ENCODE assay signal across 9 mouse cellular contexts in the genomic region with DNA sequence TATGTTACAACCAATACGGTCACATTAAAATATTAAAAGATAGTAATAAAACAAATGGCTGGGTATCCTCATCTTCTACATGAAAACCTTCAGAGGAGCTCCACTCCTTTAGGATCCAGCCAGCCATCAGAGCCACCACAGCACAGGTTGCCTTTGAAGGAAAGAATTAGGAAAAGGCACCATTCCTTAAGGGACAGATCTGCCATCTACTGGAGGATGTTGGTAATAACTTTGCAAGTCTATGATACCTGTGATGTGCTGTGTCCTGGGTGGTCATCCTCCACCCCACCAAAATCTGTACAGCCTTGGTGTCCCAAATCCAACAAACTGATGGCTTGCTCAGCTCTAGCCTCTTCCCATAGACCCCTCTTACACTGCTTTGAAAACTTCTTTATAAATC.
DNase-seq lines count a peak whose midpoint lies in the region; ATAC-seq lines count a peak whose summit lies in the region.
"Had no signal": no experiment of that assay in that cellular context is flagged by ENCODE, and none has a peak within 500 bp of the region (broad histone marks: within the 10 kb centered on the region; RNA-seq: fewer than 3 reads in every experiment).

No protein-coding gene starts in this region.

- no peak overlapping the region for H3K27ac ChIP-seq in midbrain, embryonic 11.5 days (ENCODE audit: low read depth, low read length)
- no peak overlapping the region for H3K27ac ChIP-seq in midbrain, embryonic 10.5 days (replicated peaks)
- H3K27ac ChIP-seq: heart, embryonic 13.5 days had no signal

- WGBS in midbrain, embryonic 11.5 days = 80% methylated on average over 1 of the region's 1 CpGs
- 88% methylated on average over 1 of the region's 1 CpGs for WGBS in midbrain, embryonic 10.5 days

- H3K36me3 ChIP-seq in midbrain, embryonic 11.5 days (ENCODE audit: control insufficient read depth, insufficient read depth, low read length) = no peaks in the 10 kb centered on the region
- no peaks in the 10 kb centered on the region for H3K36me3 ChIP-seq in midbrain, embryonic 10.5 days
- H3K36me3 ChIP-seq: heart, embryonic 13.5 days had no signal

- intact Hi-C loops in heart, postnatal 25 days (cut with DNase I) = loop anchor here (10.0 kb wide), 1 partner anchor 141 kb away; no protein-coding TSS in a partner anchor

- no peak for DNase-seq in frontal cortex, postnatal 10 days (ENCODE audit: low spot score in 2 of 2)
- DNase-seq in midbrain, embryonic 11.5 days (ENCODE audit: low spot score, missing footprints) = no peak
- no peak for DNase-seq in midbrain, embryonic 10.5 days (ENCODE audit: low spot score)
- DNase-seq in forelimb bud, embryonic 11.5 days (ENCODE audit: low read depth, low spot score) = peak; percentile 37
- peak; percentile 65 for DNase-seq in retina, embryonic 14.5 days (ENCODE audit: low spot score)
- no peak for DNase-seq in adrenal gland, adult 2 months
- no peak for DNase-seq in heart, postnatal 25 days (ENCODE audit: low spot score)

- no peaks in the 10 kb centered on the region for H3K9me3 ChIP-seq in midbrain, embryonic 11.5 days (ENCODE audit: control insufficient read depth, low read length)
- no peaks in the 10 kb centered on the region for H3K9me3 ChIP-seq in midbrain, embryonic 10.5 days (replicated peaks)
- H3K9me3 ChIP-seq: heart, embryonic 13.5 days had no signal

- H3K4me1 ChIP-seq in midbrain, embryonic 11.5 days (ENCODE audit: control insufficient read depth, insufficient read depth, low read length) = no peaks in the 10 kb centered on the region
- H3K4me1 ChIP-seq in midbrain, embryonic 10.5 days = 0 out of 2 replicates have a peak, but pooled peaks cover 3% of the 10 kb centered on the region
- H3K4me1 ChIP-seq: heart, embryonic 13.5 days had no signal

- no peak overlapping the region for H3K4me3 ChIP-seq in midbrain, embryonic 11.5 days (ENCODE audit: low read depth, low read length)
- no peak overlapping the region for H3K4me3 ChIP-seq in midbrain, embryonic 10.5 days
- H3K4me3 ChIP-seq: heart, embryonic 13.5 days had no signal

- ATAC-seq in frontal cortex, adult (ENCODE audit: low TSS enrichment) = peak; percentile 83
- ATAC-seq in midbrain, embryonic 11.5 days (ENCODE audit: low FRiP score) = peak; percentile 49; the same call in 1 of the 2 replicates

- no peak overlapping the region for H3K9ac ChIP-seq in midbrain, embryonic 11.5 days (ENCODE audit: low read length)
- H3K9ac ChIP-seq: heart, embryonic 13.5 days had no signal

- H3K27me3 ChIP-seq in midbrain, embryonic 11.5 days (ENCODE audit: control insufficient read depth, insufficient read depth, low read length) = no peaks in the 10 kb centered on the region
- no peaks in the 10 kb centered on the region for H3K27me3 ChIP-seq in midbrain, embryonic 10.5 days (ENCODE audit: low read depth, poor library complexity, severe bottlenecking)
- H3K27me3 ChIP-seq: heart, embryonic 13.5 days had no signal

- H3K4me2 ChIP-seq in midbrain, embryonic 11.5 days = no peak overlapping the region
- H3K4me2 ChIP-seq: heart, embryonic 13.5 days had no signal

Comparison
In these comparisons a context has a peak if more than half of its experiments do, and no peak if none do; other contexts are left out.
1. DNase-seq: peak in forelimb bud, embryonic 11.5 days (single experiment) and retina, embryonic 14.5 days (single experiment); none in frontal cortex, postnatal 10 days (0 of 2), midbrain, embryonic 11.5 days (single experiment), midbrain, embryonic 10.5 days (single experiment), adrenal gland, adult 2 months (single experiment) and heart, postnatal 25 days (single experiment).